Mouse (Mus musculus) T-helper 2 cell (primary cell): ENCODE data around the gene Rundc3b.

Source experiments
- in situ Hi-C: fragments of 300-600 bp; cut with MboI, MseI; formaldehyde crosslinking; loops from one replicate; pipeline ENCODE4 v1.15.1; 2025; ENCODE audit warnings: high pct_unique_total_duplicates

The Rundc3b gene

DNA sequence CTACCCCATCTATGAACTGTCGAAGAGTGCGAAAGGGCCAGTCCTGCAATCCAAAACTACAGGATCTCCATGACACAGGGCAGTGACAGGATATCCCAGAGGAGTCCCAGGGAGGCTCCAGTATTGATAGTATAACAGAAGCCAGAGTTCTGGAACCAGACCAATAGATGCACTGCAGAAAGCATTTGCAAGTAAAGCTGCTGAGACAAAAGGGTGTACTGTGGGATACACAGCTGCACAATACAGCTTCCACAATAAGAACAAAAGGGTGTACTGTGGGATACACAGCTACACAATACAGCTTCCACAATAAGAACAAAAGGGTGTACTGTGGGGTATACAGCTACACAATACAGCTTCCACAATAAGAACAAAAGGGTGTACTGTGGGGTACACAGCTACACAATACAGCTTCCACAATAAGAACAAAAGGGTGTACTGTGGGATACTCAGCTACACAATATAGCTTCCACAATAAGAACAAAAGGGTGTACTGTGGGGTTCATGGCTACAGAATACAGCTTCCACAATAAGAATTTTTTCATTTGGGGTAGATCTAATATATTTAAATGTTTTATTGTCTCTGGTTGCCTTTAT, 134.0 kb downstream of the Rundc3b start:
- in situ Hi-C loops = loop anchor here (5.0 kb wide), 1 partner anchor 354 kb away; no protein-coding TSS in a partner anchor

DNA sequence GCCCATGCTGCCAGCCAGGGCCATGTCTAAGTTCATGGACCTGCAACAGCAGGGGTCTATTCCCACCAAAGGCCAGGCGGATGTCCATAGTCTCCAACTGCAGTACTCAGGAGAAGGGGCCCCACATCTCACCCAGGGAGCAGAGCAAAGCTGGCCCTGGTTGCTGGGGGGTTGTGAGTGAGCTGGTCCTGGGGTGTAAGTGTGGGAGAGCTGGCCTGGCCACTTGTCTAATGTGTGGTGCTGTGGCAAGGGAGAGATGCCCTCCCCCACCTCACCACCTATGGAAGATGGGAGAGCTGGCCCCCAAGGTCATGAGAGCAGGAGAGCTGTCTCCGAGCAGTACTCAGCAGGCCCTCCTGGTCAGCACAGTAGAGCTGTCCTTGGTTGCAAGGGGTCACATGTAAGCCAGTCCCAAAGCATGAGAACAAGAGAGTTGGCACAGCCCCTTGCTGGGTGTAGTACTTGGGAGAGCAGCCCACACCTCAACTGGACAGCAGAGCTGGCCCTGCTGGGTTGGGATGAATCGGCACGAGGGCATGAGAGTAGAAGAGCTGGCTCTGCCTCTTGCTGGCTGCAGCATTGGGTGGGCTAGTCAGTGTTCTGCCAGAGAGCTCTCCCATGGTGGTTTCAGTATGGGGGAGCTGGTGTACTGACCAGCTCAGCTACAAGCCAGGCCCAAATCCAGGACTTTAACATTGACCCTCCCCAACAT, 134.6 kb downstream of the Rundc3b start:
- in situ Hi-C loops = loop anchor here (5.0 kb wide), 1 partner anchor 354 kb away; no protein-coding TSS in a partner anchor

DNA sequence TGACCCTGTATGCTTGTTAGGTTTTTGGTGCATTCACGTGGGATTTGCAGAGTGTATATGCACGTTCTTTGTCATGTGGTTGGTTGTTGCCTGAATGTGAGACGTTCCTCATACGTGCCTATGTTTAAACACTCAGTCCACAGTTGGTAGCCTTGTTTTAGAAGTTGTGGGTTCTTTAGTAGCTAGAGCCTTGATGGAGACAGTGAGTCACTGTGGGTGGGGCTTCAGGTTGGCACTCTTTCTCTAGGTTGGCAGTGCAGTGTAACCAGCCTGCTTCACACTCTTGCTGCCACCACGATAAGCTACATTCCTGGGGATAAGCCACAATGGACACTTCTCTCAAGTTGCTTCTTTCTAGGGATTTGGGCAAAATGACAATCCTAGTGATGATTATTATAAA, 166.2 kb downstream of the Rundc3b start:
- in situ Hi-C loops = no loop called here

DNA sequence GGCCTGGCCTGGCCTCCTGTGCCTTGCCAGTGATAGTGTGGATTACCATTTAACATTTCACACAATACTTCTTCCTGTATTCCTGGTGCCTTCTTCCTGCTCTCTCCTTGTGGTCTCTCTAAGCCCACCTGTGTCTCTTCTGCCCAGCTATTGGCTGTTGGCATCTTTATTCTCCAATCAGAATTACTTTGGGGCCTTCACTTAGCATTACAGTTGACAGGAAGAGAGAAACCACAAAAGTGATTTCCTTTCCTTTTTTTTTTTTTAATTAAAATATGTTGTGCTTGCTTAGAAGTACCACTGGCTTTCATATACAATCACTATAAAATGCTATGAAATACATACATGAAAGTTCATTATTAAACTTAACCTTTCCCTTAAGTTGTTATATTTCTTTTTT, 167.2 kb downstream of the Rundc3b start:
- in situ Hi-C loops = no loop called here
